Mouse (Mus musculus): Measurements from ENCODE around the gene Tmem200b.

The Tmem200b gene

GRCm38 (mm10) chr4:131921461-131922346 is at the start of gene Tmem200b:
Gene Tmem200b, plus strand, starts transcription at chr4:131921771.
- no peak for DNase-seq (ENCODE audit: low spot score)

DNA sequence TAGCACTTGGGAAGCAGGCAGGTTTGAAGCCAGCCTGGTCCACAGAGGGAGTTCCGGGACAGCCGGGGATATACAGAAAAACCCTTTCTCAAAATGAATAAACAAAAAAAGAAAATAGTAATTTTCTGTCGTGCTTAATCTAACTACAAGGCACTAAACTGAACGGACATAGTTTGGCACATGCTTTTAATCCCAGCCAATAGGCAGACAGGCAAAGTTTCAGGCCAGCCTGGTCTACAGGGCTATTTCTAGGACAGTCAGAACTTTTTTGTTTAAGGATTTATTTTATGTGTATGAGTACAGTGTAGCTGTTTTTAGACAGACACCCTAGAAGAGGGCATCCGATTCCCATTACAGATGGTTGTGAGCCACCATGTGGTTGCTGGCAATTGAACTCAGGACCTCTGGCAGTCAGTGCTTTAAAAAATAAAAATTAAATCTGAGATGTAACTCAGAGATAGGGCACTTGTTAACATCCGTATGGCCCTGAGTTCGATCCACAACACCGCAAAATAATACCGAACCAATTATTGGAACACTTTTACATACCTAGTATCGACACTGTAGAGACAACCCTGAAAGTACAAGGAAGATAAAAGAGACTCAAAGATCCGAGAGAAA is 48.8 kb upstream of the Tmem200b start:
- DNase-seq (ENCODE audit: low spot score), result no peak

- peak; percentile 94 for DNase-seq (ENCODE audit: low spot score)
These were observed 48.0 kb upstream of the Tmem200b start, which contains the start of gene Srsf4 for GRCm38 (mm10) chr4:131873293-131874168. Gene Srsf4, plus strand, starts transcription at chr4:131873617.

- no peak for DNase-seq (ENCODE audit: low spot score)
These were observed 47.4 kb upstream of the Tmem200b start for GRCm38 (mm10) chr4:131874169-131874536.

- no peak for DNase-seq (ENCODE audit: low spot score)
These were observed 47.0 kb upstream of the Tmem200b start for GRCm38 (mm10) chr4:131874567-131874966.

DNA sequence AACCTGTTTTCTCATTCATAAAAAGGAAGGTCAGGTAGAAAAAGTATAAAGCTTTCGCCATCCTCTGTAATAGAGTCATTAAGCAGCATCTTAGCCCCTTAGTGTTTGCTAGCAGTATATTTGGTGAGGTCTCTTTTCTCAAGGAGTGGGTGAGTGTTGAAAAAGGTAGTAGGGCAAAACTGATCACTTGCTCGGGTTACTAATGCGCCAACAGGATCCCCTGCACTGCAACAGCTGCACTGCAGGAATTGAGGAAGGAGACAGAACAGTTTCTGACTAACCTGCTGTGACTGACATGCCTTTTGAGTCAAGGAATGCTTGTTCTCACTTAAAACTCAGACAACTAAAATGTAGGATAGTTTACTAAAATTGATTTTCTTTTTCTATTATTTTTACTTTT is 46.3 kb upstream of the Tmem200b start:
- no peak for DNase-seq (ENCODE audit: low spot score)

- no peak for DNase-seq (ENCODE audit: low spot score)
These were observed 44.7 kb upstream of the Tmem200b start for GRCm38 (mm10) chr4:131876836-131877235.

GRCm38 (mm10) chr4:131879692-131880091 is 41.9 kb upstream of the Tmem200b start:
- no peak for DNase-seq (ENCODE audit: low spot score)

- DNase-seq (ENCODE audit: low spot score), result no peak
These were observed 40.3 kb upstream of the Tmem200b start for GRCm38 (mm10) chr4:131881306-131881705.

DNA sequence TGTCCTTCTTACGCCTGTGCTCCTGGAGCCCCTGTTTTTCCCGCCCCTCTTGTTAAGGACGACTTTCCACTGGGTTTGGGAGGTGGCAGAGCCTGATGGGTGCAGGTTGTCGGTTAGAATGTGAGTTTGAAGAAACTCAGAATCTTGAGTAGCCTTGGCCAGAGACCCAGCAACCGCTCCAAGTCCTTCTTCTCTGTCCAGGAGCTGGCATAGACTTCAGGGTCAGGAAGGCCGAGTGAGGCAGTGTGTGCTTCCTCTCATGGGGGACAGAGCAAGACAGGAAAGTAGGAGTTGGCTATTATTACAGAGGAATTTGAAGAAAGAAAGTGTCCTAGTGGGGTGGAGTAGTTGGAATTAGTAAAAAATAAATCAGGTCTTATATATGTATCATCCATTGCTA is 38.0 kb upstream of the Tmem200b start:
- DNase-seq (ENCODE audit: low spot score), result no peak

DNA sequence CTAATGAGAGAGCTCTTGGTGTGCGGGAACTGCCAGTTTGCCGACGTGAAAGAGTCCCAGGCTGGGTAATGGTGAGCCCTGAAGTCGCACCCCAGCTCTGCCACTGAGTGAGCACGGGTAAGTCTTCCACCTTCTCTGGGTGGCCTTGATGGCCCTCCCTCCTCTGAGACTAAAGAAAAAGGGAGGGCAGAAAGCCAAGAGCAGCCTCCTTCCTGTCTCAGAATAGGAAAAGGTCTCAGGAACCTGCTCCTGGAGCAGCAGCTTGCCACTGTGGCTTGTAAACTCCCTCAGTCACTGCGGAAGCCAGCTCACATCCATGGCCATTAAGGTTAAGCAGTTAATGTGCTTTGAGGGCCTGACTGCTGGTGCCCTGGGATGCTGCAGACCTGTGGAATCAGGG is 36.2 kb upstream of the Tmem200b start:
- no peak for DNase-seq (ENCODE audit: low spot score)

GRCm38 (mm10) chr4:131888564-131888963 is 33.0 kb upstream of the Tmem200b start:
- no peak for DNase-seq (ENCODE audit: low spot score)

DNA sequence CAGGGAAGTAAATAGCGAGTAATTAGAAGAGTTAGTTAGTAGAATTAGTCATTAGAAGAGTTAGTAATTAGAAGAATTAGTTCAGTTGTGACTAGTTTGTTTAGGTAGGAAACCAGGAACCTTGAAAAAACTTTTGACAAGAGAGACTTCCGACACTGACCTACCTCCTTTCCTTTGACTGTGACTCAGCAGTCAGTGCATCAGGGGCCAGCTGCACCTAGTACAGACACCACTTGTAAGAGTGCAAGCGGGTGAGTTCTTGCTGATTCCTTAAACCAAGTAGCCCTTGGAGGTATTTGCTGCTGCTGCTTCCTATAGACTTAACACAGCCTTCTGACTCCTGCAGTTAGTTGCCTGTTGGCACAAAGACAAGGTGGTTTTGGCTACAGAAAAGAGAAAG is 30.9 kb upstream of the Tmem200b start:
- DNase-seq (ENCODE audit: low spot score), result no peak

DNA sequence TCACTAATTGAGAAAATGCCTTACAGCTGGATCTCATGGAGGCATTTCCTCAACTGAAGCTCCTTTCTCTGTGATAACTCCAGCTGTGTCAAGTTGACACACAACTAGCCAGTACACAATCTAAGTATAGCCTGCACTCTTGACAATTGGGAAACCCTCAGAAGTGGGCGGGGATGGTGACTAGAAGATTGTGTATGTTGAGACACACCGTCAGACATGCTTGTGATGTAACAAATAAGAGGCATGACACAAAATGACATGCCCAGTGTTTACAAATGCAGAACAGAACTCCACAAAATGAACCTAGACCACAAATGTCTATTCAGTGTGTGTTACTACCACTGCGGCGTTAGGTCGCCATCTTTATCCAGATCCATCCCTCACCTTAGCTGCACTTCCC is 24.5 kb upstream of the Tmem200b start:
- DNase-seq (ENCODE audit: low spot score), result no peak

GRCm38 (mm10) chr4:131897787-131898186 is 23.8 kb upstream of the Tmem200b start:
- no peak for DNase-seq (ENCODE audit: low spot score)

GRCm38 (mm10) chr4:131898503-131899179 is 22.9 kb upstream of the Tmem200b start:
- DNase-seq (ENCODE audit: low spot score), result no peak

DNA sequence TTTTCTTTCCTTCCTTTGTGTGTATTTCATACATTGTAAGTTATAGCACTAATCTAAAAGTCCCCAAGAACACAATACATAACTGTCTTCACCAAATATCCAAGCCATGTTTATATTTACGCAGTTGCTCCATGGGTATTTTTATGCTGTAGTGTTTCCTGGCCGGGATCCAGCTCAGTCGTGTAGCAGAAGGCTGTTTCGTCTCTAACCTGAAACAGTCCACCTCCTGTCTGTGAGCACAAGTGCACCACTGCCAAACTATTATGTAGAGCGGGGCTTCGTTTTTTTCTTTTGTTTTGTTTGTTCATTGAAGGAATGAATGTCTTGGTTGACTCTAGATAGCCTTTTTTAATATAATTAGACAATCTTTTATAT is 22.4 kb upstream of the Tmem200b start:
- no peak for DNase-seq (ENCODE audit: low spot score)

DNA sequence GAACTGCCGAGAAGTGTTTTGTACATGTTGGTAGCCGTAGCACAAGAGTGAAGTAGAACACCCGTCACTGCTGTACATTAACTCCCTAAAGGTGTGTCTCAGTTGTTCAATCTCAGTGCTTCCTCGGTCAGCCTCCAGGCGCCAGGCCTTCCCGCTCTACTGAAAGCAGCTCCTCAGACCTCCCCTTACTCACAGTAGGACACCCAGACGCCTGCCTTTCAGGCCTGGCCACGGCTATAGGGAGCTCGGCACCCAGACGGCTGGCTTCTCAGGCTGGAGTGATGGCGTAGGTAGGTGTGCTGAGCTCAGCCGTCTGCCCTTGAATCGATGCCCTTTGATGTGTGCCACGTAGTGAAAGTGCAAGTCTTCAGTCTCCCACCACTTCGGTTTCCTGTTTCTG is 20.5 kb upstream of the Tmem200b start:
- DNase-seq (ENCODE audit: low spot score), result no peak

GRCm38 (mm10) chr4:131904478-131904877 is 17.1 kb upstream of the Tmem200b start:
- DNase-seq (ENCODE audit: low spot score), result peak; percentile 39

DNA sequence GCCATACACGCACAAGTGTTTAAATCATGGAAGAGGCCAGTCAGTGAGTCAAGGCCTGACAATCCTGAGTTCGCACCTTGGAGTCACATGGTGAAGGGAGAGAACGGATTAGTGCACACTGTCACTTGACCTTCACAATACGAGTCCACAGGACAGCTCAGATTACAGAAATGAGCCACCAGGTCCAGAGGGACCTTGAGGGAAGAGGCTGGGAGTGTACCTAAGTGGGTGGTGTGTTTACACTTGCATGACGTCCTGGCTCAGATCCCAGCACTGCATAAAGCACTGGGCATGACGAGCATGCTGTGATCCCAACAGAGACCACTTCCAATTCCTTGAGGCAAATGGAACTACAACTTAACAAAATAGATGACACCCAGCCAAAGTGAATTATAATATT is 15.1 kb upstream of the Tmem200b start:
- DNase-seq (ENCODE audit: low spot score), result no peak

- no peak for DNase-seq (ENCODE audit: low spot score)
These were observed 13.7 kb upstream of the Tmem200b start for GRCm38 (mm10) chr4:131907912-131908311.

Data from layer of hippocampus, adult 11-12 months (tissue).